Mouse (Mus musculus): ENCODE measurements around the gene Nanog. TPM values are rescaled to one million over a fixed set of nuclear protein-coding genes. Genes with fewer than 3 reads are reported as not detected.

Gene Nanog
- polyA plus RNA-seq, 1 experiment = 0.08 TPM

GRCm38 (mm10) chr6:122758732-122759131 is 51.4 kb downstream of the Nanog start:
- H3K27me3 ChIP-seq (ENCODE audit: control insufficient read depth, insufficient read depth, low read length) = no peaks in the 10 kb centered on the region
- DNase-seq = no peak
- 50% methylated on average over 5 of the region's 5 CpGs for WGBS
- H3K4me1 ChIP-seq (replicated peaks; ENCODE audit: control insufficient read depth, insufficient read depth, low read length) = peaks cover 16% of the 10 kb centered on the region
- H3K36me3 ChIP-seq (ENCODE audit: control insufficient read depth, insufficient read depth, low read length) = no peaks in the 10 kb centered on the region
- TF ChIP-seq CTCF (IDR thresholded peaks at IDR 0.05; ENCODE audit: borderline replicate concordance, control insufficient read depth, extremely low read depth, insufficient read depth, low read length, poor library complexity) (no peak), POLR2A (IDR thresholded peaks at IDR 0.05; ENCODE audit: control insufficient read depth, extremely low read depth, insufficient read depth, low read length, poor library complexity) (no peak)
- no peak overlapping the region for H3K27ac ChIP-seq (ENCODE audit: control insufficient read depth, insufficient read depth, low read length)
- no peak overlapping the region for H3K4me3 ChIP-seq (ENCODE audit: control insufficient read depth, insufficient read depth, low read length)

DNA sequence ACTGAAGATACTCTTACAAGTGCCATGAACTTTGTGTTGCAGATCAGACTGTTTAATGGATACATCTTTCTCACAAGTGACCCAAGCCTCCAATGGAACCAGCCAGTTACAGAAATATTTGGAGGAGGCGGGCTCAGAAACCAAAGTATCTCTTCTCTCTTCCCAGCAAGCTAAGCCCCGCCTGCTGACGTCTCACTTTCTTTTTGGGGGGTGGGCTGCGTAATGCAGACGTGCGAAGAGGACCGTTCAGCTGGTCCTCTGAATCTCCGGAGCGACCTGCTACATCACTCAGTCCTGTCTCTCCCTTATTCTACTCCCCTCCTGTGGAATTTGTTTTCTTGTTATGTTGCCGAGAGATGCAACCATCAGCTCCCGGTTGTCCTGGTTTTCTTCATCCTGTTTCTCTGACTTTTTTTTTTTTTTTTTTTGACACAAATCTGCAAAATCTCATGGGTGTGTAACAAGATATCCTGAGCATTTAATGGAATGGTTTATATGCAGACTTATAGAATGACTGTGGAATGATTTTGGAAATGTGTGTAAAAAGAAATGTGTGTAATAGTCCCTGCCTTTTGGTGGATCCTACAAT is 53.8 kb downstream of the Nanog start:
- Histone ChIP-seq H3K36me3 (ENCODE audit: control insufficient read depth, insufficient read depth, low read length) (no peaks in the 10 kb centered on the region), H3K4me3 (ENCODE audit: control insufficient read depth, insufficient read depth, low read length) (peak overlapping the region; percentile 46), H3K4me1 (replicated peaks; ENCODE audit: control insufficient read depth, insufficient read depth, low read length) (peaks cover 21% of the 10 kb centered on the region), H3K27me3 (ENCODE audit: control insufficient read depth, insufficient read depth, low read length) (no peaks in the 10 kb centered on the region), H3K27ac (ENCODE audit: control insufficient read depth, insufficient read depth, low read length) (no peak overlapping the region)
- DNase-seq = peak; percentile 59
- no peak for TF ChIP-seq POLR2A (IDR thresholded peaks at IDR 0.05; ENCODE audit: control insufficient read depth, extremely low read depth, insufficient read depth, low read length, poor library complexity)
- TF ChIP-seq CTCF (IDR thresholded peaks at IDR 0.05; ENCODE audit: borderline replicate concordance, control insufficient read depth, extremely low read depth, insufficient read depth, low read length, poor library complexity) = peak; percentile 17; the same call in 1 of the 2 replicates
- 6% methylated on average over 11 of the region's 11 CpGs for whole genome bisulfite sequencing

DNA sequence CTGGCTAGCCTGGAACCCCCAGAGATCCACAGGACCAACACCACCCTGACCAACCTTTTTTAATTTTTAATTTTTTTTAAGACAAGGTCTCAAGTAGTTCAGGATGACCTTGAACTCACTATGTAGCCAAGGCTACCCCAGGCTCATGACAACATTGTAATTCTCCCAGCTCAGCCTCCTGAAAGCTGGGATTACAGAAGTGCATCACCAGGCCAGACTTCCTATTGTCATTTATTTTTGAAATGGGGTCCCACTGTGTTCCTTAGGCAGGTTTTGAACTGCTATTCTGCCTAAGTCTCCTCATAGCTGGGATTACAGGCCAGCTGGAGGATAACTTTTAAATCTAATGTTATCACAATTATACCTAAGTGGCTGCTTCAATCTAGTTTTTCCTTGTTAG is 54.6 kb downstream of the Nanog start:
- no peaks in the 10 kb centered on the region for H3K36me3 ChIP-seq (ENCODE audit: control insufficient read depth, insufficient read depth, low read length)
- H3K4me3 ChIP-seq (ENCODE audit: control insufficient read depth, insufficient read depth, low read length) = no peak overlapping the region
- peaks cover 16% of the 10 kb centered on the region for H3K4me1 ChIP-seq (replicated peaks; ENCODE audit: control insufficient read depth, insufficient read depth, low read length)
- H3K27me3 ChIP-seq (ENCODE audit: control insufficient read depth, insufficient read depth, low read length) = no peaks in the 10 kb centered on the region
- no peak for DNase-seq
- H3K27ac ChIP-seq (ENCODE audit: control insufficient read depth, insufficient read depth, low read length) = no peak overlapping the region
- TF ChIP-seq CTCF (IDR thresholded peaks at IDR 0.05; ENCODE audit: borderline replicate concordance, control insufficient read depth, extremely low read depth, insufficient read depth, low read length, poor library complexity) (no peak), POLR2A (IDR thresholded peaks at IDR 0.05; ENCODE audit: control insufficient read depth, extremely low read depth, insufficient read depth, low read length, poor library complexity) (no peak)

GRCm38 (mm10) chr6:122762480-122762879 is 55.2 kb downstream of the Nanog start:
- no peaks in the 10 kb centered on the region for H3K36me3 ChIP-seq (ENCODE audit: control insufficient read depth, insufficient read depth, low read length)
- DNase-seq = no peak
- TF ChIP-seq CTCF (IDR thresholded peaks at IDR 0.05; ENCODE audit: borderline replicate concordance, control insufficient read depth, extremely low read depth, insufficient read depth, low read length, poor library complexity) (no peak), POLR2A (IDR thresholded peaks at IDR 0.05; ENCODE audit: control insufficient read depth, extremely low read depth, insufficient read depth, low read length, poor library complexity) (no peak)
- 96% methylated on average over 3 of the region's 3 CpGs for WGBS
- no peaks in the 10 kb centered on the region for H3K27me3 ChIP-seq (ENCODE audit: control insufficient read depth, insufficient read depth, low read length)
- H3K4me3 ChIP-seq (ENCODE audit: control insufficient read depth, insufficient read depth, low read length) = no peak overlapping the region
- peaks cover 16% of the 10 kb centered on the region for H3K4me1 ChIP-seq (replicated peaks; ENCODE audit: control insufficient read depth, insufficient read depth, low read length)
- H3K27ac ChIP-seq (ENCODE audit: control insufficient read depth, insufficient read depth, low read length) = no peak overlapping the region

GRCm38 (mm10) chr6:122762952-122763700 is 55.8 kb downstream of the Nanog start:
- Histone ChIP-seq H3K4me3 (ENCODE audit: control insufficient read depth, insufficient read depth, low read length) (no peak overlapping the region), H3K27ac (ENCODE audit: control insufficient read depth, insufficient read depth, low read length) (no peak overlapping the region), H3K36me3 (ENCODE audit: control insufficient read depth, insufficient read depth, low read length) (no peaks in the 10 kb centered on the region), H3K4me1 (replicated peaks; ENCODE audit: control insufficient read depth, insufficient read depth, low read length) (peaks cover 16% of the 10 kb centered on the region), H3K27me3 (ENCODE audit: control insufficient read depth, insufficient read depth, low read length) (no peaks in the 10 kb centered on the region)
- WGBS = 59% methylated on average over 11 of the region's 11 CpGs
- TF ChIP-seq POLR2A (IDR thresholded peaks at IDR 0.05; ENCODE audit: control insufficient read depth, extremely low read depth, insufficient read depth, low read length, poor library complexity) (no peak), CTCF (IDR thresholded peaks at IDR 0.05; ENCODE audit: borderline replicate concordance, control insufficient read depth, extremely low read depth, insufficient read depth, low read length, poor library complexity) (no peak)
- no peak for DNase-seq

DNA sequence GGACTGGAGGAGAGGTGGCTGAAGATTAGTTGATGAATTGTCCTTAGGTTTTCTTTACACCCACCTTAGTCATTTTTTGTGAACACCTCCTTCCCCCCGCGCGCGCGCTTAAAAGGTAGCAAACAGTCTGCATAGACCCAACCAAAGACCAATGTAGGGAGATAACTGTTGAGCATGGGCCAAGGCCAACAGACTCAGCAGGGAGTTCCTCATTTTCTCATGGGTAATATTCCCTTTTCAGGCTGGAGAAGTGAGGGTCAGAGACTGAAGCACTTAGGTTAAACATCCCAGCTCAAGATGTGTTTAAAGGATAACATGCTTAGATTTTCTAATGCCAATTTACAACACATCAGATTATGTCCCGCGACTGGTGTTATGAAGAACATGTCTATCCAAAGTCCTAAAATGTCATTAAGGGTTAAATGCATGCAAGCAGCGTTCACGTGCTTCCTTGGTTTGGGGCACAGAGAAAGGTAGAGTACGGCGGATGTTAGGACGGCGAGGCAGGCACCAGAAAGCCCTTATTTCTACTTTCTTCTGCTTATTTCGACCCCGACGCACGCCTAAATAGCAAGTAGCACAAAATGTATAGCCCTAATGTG is 56.7 kb downstream of the Nanog start:
- WGBS = 25% methylated on average over 17 of the region's 17 CpGs
- peaks cover 16% of the 10 kb centered on the region for H3K4me1 ChIP-seq (replicated peaks; ENCODE audit: control insufficient read depth, insufficient read depth, low read length)
- H3K4me3 ChIP-seq (ENCODE audit: control insufficient read depth, insufficient read depth, low read length) = peak overlapping the region; percentile 70

More for the DNA sequence above, 56.7 kb downstream of the Nanog start:
- Histone ChIP-seq H3K27me3 (ENCODE audit: control insufficient read depth, insufficient read depth, low read length) (no peaks in the 10 kb centered on the region), H3K27ac (ENCODE audit: control insufficient read depth, insufficient read depth, low read length) (no peak overlapping the region), H3K36me3 (ENCODE audit: control insufficient read depth, insufficient read depth, low read length) (no peaks in the 10 kb centered on the region)
- TF ChIP-seq POLR2A (IDR thresholded peaks at IDR 0.05; ENCODE audit: control insufficient read depth, extremely low read depth, insufficient read depth, low read length, poor library complexity) (no peak), CTCF (IDR thresholded peaks at IDR 0.05; ENCODE audit: borderline replicate concordance, control insufficient read depth, extremely low read depth, insufficient read depth, low read length, poor library complexity) (no peak)
- DNase-seq = no peak

Other genes with a start within 250 kb of the Nanog start
- gene Rimklb, start 208.7 kb upstream of the Nanog start, polyA plus RNA-seq (2012; rRNA removed) = 0.65 and 0.70 TPM in 2 replicates
- 17.5 and 26.2 TPM in 2 replicates for gene Mfap5, start 201.6 kb upstream of the Nanog start, polyA plus RNA-seq (2012; rRNA removed)
- 0.28 and 0.42 TPM in 2 replicates for gene Aicda, start 153.7 kb upstream of the Nanog start, polyA plus RNA-seq (2012; rRNA removed)
- 34.9 and 48.1 TPM in 2 replicates for gene Apobec1, start 105.0 kb upstream of the Nanog start, polyA plus RNA-seq (2012; rRNA removed)
- gene Gdf3, start 97.4 kb upstream of the Nanog start, polyA plus RNA-seq (2012; rRNA removed) = 0.43 and 0.53 TPM in 2 replicates
- gene Dppa3, start 81.1 kb upstream of the Nanog start, polyA plus RNA-seq (2012; rRNA removed) = 0.26 TPM in 1 of 2 replicates, not detected in the other
- 11.7 and 12.8 TPM in 2 replicates for gene Slc2a3, start 94.2 kb downstream of the Nanog start, polyA plus RNA-seq (2012; rRNA removed)
- gene Foxj2, start 112.4 kb downstream of the Nanog start, polyA plus RNA-seq (2012; rRNA removed) = 20.2 and 22.5 TPM in 2 replicates
- 2.4 and 4.3 TPM in 2 replicates for gene C3ar1, start 148.7 kb downstream of the Nanog start, polyA plus RNA-seq (2012; rRNA removed)
- 14.3 and 19.5 TPM in 2 replicates for gene Necap1, start 167.0 kb downstream of the Nanog start, polyA plus RNA-seq (2012; rRNA removed)
- gene Clec4a1, start 214.4 kb downstream of the Nanog start, polyA plus RNA-seq (2012; rRNA removed) = 2.4 and 3.4 TPM in 2 replicates
- 0.82 and 2.8 TPM in 2 replicates for gene Clec4a3, start 245.0 kb downstream of the Nanog start, polyA plus RNA-seq (2012; rRNA removed)